Mouse (Mus musculus) lung, adult 2 months (tissue): ENCODE results near the gene Rnf10.

Source experiments
- CTCF ChIP-seq: fragments of 200-500 bp; IDR thresholded peaks from 2 replicates; pipeline ENCODE4 v1.5.1; 2011; ENCODE audit warnings: mild to moderate bottlenecking, low read length, control low read depth; ENCODE audit not compliant: insufficient read depth
- POLR2A ChIP-seq: fragments of 200-500 bp; IDR thresholded peaks from 2 replicates; pipeline ENCODE4 v1.6.1; 2011; ENCODE audit warnings: low read depth, mild to moderate bottlenecking, control low read depth, low read length, borderline replicate concordance; ENCODE audit errors: extremely low read depth

GRCm38 (mm10) chr5:115212451-115212850 is 60.2 kb downstream of the Rnf10 start:
- no peak for TF ChIP-seq CTCF
- TF ChIP-seq POLR2A, result no peak
